8 mouse cellular contexts compared by ENCODE assay signal in the genomic region with DNA sequence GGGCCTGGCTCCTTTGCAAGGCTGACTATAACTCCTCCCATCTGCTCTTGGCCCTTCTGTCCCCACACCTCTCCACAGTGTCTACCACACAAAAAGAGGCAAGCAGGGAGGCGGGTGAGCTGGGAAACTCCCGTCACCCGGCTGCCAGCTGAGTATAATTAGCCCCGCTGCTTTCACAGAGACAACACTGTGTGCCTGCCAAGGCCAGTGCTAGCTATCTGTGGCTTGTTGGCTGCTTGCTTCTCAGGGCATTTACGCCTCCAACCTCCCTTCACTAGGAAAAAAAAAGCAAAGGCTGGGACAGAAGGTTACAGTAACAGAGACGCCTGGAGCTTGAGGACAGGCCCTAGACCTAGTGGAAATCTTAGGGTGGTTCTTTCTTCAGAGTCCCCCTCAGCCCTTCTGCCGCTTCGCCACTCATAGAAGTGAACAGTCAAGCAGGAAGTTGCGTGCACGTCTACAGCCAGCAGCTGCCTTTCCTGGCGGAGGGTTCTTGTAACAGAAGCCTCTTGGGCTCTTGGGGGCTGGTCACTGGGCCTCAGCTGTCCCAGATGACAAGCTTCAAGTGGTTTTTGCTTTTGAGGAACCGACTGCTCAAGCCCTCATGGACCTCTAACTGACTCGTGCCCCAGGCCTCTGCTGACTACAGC. TPM values are rescaled to one million over a fixed set of nuclear protein-coding genes. Genes with fewer than 3 reads are reported as not detected.
DNase-seq lines count a peak whose midpoint lies in the region; ATAC-seq and TF ChIP-seq lines count a peak whose summit lies in the region.

No protein-coding gene starts in this region.

- peak; percentile 41 for DNase-seq in ES-CJ7 (ENCODE audit: low read depth, low spot score)
- DNase-seq in cerebellum, adult 9-11 months, result peak; percentile 94
- peak; percentile 78 to 86 for DNase-seq in frontal cortex, postnatal 14 days (ENCODE audit: low spot score in 2 of 2)
- DNase-seq in layer of hippocampus, postnatal 14 days (ENCODE audit: low spot score in 2 of 2), result peak; percentile 77 to 91
- peak; percentile 94 for DNase-seq in lung, postnatal 0 days (ENCODE audit: low spot score)
- peak; percentile 41 for DNase-seq in ovary, postnatal 10 days (ENCODE audit: low spot score)
- DNase-seq in thymus, postnatal 0 days (ENCODE audit: low spot score), result peak; percentile 83

- 0 out of 2 replicates have a peak overlapping the region, but pooled peaks have one; percentile 14 for H3K9ac ChIP-seq in hindbrain, embryonic 12.5 days
- no peak overlapping the region for H3K9ac ChIP-seq in lung, postnatal 0 days (replicated peaks; ENCODE audit: low read depth)

- no peak overlapping the region for H3K4me2 ChIP-seq in hindbrain, embryonic 12.5 days (replicated peaks)
- no peak overlapping the region for H3K4me2 ChIP-seq in lung, postnatal 0 days (replicated peaks; ENCODE audit: low read depth, low read length)

- peak; percentile 72 for TF ChIP-seq EP300 in lung, postnatal 0 days (IDR thresholded peaks at IDR 0.05)

- peak overlapping the region; percentile 89 for H3K27ac ChIP-seq in hindbrain, embryonic 12.5 days
- peak overlapping the region; percentile 94 for H3K27ac ChIP-seq in lung, postnatal 0 days (ENCODE audit: low read length)

- peak; percentile 89 for ATAC-seq in hindbrain, embryonic 12.5 days (ENCODE audit: low FRiP score)
- ATAC-seq in lung, postnatal 0 days, result peak; percentile 78

- peaks cover 25% of the 10 kb centered on the region for H3K4me1 ChIP-seq in hindbrain, embryonic 12.5 days
- peaks cover 39% of the 10 kb centered on the region; the same call in 1 of the 2 replicates for H3K4me1 ChIP-seq in lung, postnatal 0 days (ENCODE audit: insufficient read depth, low read depth, low read length)

- no peak overlapping the region for H3K4me3 ChIP-seq in hindbrain, embryonic 12.5 days
- H3K4me3 ChIP-seq in lung, postnatal 0 days (ENCODE audit: low read depth, low read length), result no peak overlapping the region

- H3K36me3 ChIP-seq in hindbrain, embryonic 12.5 days, result no peaks in the 10 kb centered on the region
- H3K36me3 ChIP-seq in lung, postnatal 0 days (ENCODE audit: insufficient read depth, low read length), result no peaks in the 10 kb centered on the region

- no peak for TF ChIP-seq CTCF in lung, postnatal 0 days (IDR thresholded peaks at IDR 0.05)

- no peaks in the 10 kb centered on the region for H3K9me3 ChIP-seq in hindbrain, embryonic 12.5 days (replicated peaks)
- no peaks in the 10 kb centered on the region for H3K9me3 ChIP-seq in lung, postnatal 0 days (ENCODE audit: low read length)

- WGBS in hindbrain, embryonic 12.5 days, result 24% methylated on average over 13 of the region's 13 CpGs
- 2% methylated on average over 13 of the region's 13 CpGs for WGBS in lung, postnatal 0 days

- H3K27me3 ChIP-seq in hindbrain, embryonic 12.5 days, result no peaks in the 10 kb centered on the region
- no peaks in the 10 kb centered on the region for H3K27me3 ChIP-seq in lung, postnatal 0 days (replicated peaks; ENCODE audit: insufficient read depth, low read length)

RNA-seq across cellular contexts. Expression of gene Nfkbia, which starts 45.6 kb away (rescaled TPM):
- 42.8 and 49.1 TPM in 2 replicates for polyA plus RNA-seq in hindbrain, embryonic 12.5 days (2016; fragmentation: Nextera tagmentation; extraction: Ambion mirVana)
- total RNA-seq in layer of hippocampus, postnatal 14 days (2021), result 10 to 100 TPM; 35.2 to 43.8 TPM
- 184 and 297 TPM in 2 replicates for polyA plus RNA-seq in lung, postnatal 0 days (2015; fragmentation: Nextera tagmentation; extraction: Ambion mirVana)
- 296 and 339 TPM in 2 replicates for polyA plus RNA-seq in thymus, postnatal 0 days (2015; fragmentation: Nextera tagmentation; extraction: Ambion mirVana)

Comparison
In these comparisons a context has a peak if more than half of its experiments do, and no peak if none do; other contexts are left out.
1. DNase-seq: peak in every context shown above with its lines; median percentile 94 in cerebellum, adult 9-11 months; 94 in lung, postnatal 0 days; 84 in layer of hippocampus, postnatal 14 days; 83 in thymus, postnatal 0 days; 82 in frontal cortex, postnatal 14 days; 41 in ES-CJ7; 41 in ovary, postnatal 10 days.